Mouse (Mus musculus) frontal cortex, adult (tissue): ENCODE results near the gene Per1.

Experiments
- ATAC-seq: cut with Nextera tagmentation; 2 replicates; pipeline ENCODE4 v1.9.2; 2017; ENCODE audit warnings: mild to moderate bottlenecking, moderate library complexity, mixed read lengths; ENCODE audit not compliant: low TSS enrichment

The Per1 gene

DNA sequence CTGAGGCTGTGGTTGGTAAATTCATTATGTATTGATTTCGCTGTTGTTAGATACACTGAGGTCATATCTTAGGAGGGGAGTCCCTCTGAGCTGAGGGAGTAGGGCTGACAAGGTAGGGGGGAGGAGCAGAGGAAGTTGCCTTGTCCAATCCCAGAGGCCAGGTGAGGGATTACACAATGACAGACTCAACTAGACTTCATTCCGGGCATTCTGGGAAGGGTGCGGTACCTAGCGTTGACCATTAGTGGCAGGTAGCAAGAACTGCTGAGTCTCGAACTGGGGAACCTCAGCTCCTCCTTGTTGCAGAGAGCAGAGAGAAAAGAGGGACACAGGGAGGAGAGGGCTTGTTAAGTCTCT is 38.5 kb downstream of the Per1 start:
- ATAC-seq, result no peak

DNA sequence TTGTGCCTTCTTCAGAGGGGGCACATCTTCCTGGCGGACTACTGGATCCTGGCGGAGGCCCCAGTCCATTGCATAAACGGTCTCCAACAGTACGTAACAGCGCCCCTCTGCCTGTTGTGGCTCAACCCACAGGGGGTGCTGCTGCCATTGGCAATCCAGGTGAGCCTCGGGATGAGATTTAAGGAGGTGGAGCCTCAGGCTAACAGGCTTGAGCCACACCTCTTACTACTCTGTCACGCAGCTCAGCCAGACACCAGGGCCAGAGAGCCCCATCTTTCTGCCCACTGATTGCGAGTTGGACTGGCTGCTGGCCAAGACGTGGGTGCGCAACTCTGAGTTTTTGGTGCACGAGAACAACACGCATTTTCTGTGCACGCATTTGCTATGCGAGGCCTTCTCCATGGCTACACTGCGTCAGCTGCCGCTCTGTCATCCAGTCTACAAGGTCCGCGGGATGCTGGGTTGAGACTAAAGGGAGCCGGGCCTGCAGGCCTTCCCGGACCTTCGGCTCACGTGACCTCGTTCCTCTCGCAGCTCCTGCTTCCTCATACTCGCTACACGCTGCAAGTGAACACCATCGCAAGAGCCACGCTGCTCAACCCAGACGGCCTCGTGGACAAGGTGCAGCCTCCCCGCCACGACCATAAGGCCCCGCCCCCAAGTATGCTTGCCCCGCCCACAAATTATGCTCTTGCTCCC is 39.1 kb downstream of the Per1 start:
- peak; percentile 88 for ATAC-seq

DNA sequence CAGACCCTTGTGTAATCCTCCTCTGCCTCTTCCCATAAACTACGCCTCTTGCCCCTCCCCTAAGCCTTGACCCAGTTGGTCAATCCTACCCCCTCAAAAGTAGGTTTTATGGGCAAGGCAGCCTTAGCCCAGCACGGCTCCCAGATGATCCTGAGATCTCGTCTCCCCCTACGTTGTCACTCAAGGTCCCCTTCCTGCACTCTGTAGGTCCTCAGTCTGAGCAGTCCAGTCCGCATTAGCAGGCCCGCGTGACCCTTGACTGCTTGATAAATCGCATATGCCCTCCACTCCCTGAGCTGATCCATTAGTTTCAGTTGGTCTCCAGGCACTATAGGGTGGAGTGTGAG is 39.6 kb downstream of the Per1 start:
- peak; percentile 4; the same call in 1 of the 2 replicates for ATAC-seq

DNA sequence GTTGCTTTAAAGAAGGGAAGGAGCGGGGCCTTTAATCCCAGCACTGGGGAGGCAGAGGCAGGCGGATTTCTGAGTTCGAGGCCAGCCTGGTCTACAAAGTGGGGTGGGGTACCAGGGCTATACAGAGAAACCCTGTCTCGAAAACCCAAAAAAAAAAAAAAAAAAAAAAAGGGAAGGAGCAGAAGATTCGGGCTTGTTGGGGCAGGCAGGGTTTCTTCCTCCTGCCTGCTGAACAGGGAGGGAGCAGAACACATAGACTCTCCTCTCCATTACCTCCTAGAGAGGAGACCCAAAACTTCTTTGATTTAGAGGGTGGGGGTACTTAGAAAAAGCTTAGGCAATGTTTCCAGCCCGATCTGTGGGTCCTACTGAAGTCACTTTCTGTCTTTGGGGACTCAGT is 40.3 kb downstream of the Per1 start:
- no peak for ATAC-seq

DNA sequence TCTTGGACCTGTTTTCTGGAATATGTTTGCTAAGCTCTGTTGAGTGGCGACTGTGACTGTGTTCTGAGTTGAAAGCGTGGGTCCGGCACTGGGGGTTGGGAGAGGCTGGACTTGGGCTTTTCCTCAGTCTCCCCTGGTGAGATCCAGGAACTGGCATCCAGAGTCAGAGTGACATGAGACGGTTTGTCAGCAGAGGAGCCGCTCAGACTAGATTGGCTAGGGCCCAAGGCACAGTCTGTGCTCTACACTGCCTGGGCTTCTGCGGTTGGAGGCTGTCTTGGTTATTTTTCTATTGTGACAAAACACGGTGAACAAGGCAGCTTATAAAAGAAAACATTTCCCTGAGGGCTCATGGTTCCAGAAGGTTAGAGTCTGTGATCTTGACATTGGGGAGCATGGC is 52.5 kb downstream of the Per1 start:
- ATAC-seq, result no peak

DNA sequence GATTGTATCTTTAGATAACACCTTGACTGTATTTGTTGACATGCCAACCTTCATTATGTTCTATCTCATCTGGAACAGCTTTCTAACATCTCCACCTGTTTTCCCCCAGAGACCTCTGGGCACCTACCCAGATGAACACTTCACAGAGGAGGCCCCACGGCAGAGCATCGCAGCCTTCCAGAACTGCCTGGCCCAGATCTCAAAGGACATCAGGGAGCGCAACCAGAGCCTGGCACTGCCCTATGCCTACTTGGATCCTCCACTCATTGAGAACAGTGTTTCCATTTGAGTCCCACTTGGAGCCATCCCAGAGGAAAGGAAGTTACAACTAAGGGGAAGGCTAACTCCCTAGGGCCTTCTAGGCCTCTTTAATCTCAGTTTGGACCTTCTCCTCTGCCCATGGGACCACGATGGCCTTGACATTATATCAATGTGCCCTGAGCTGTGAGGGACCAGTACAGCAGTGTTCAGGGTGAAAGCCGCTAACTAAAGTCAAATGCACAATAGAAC is 53.5 kb downstream of the Per1 start:
- no peak for ATAC-seq

DNA sequence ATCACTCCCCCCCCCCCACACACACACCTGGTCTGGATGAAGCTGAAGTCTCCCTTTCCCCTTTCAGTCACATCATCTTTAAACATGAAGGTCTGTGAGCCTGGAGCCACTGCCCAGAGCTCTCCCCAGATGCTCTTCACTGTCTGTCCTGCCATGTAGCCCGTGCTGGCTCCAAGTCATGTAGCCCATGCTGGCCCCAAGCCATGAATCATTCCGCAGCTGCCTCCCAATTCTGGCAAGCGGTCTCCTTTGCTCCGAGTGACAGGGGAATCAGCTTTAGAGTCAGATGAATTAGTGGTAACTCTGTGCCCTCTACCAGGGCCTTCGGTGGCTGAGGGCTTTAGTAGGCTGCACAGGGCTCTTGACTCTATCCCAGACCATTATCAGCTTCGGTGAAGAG is 54.7 kb downstream of the Per1 start:
- ATAC-seq, result no peak

DNA sequence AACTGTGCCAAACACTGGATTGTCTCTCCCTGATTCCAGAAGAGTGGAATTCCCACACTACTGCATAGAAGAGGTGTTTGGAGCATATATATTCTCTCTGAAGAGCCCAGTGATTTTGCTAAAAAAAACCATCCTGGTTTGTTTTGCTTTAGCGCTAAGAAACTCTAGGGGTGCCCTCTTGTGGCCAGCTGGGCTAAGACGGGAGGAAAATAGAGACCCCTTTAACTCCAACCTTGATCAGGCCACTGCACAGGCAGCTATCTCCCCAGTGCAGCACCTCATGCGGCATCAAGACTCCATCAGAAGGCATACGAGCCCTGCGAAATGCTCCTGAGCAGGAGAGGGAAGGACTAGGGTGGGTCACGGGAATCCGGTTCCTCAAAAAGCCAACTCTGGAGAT is 55.4 kb downstream of the Per1 start:
- peak; percentile 56; the same call in 1 of the 2 replicates for ATAC-seq

DNA sequence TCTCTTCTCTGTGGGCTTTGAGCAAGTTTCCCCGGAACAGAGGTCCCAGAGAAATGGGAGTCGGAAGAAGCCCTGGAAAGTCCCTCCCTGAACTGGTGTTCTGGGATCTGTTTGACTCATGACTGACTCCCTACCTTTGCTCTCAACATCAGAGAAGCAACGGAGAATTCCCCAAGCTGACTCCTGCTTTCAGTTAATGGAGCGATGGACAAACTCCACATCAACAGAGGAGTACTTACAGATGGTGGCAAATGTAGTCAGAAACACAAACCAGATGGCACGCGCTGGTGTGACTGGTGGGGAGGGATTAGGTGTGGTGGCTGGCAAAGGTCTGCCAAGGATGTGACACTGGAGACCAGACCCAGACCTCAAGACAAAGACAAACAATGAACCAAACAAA is 56.0 kb downstream of the Per1 start:
- ATAC-seq, result no peak

DNA sequence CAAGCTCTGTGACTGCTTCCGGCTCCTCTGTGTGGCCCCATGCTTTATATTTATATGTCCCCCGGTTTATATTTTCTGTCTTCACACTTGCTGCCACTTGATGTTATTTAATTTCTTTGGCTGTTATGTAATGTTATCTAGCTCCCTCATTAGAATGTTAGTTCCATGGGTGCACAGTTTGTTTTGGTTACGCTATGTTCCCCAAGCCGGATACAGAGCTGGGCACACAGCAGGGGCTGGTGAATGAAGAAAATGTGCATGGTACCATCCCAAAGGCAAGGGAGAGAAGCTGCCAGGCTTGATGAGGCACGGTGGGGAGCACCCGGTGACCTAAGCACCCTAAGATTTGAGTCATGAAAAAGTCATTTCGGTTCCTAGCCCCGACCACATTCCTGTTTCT is 58.8 kb downstream of the Per1 start:
- no peak for ATAC-seq

DNA sequence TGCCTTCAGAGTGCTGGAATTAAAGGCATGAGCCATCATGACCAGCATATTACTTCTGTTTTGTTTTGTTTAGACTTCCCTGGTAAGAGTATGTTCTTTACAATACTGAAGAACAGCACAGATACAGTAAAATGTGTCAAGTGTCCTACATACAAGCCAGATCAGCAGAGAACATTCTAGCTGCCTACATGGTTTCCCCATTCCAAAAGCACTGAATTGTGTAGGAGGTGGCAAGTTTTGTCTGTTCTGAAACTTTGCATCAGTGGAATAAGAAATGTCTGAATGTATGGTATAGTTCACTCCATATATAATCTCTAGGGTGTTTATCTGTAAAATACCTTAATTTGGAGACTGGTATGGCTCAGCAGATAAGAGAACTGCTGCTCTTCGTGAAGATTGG is 60.3 kb downstream of the Per1 start:
- peak; percentile 56 for ATAC-seq

DNA sequence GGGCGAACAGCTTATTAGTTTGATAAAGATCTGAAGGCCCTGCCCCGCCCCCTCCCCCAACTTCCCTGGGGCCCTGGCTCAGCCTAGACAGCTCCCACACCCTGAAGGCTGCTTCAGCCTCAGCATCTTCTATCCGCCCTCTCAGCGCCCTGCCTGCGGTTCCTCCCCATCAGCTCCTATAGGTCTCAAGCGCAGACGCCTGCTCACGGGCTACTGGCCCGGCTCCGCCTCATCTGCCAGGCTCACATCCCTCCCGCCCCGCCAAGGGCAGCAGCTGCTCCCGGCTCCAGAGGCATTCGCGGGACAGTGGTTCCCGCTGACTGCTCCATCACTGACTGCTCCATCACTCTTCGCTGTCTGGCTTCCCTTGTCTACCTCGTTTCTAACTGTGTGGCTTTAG is 61.8 kb downstream of the Per1 start, which contains the start of gene Alox12b:
Alox12b (plus strand) TSS at position 190 of the 400 bp plus-strand sequence.
- peak; percentile 74; the same call in 1 of the 2 replicates for ATAC-seq
